Mouse (Mus musculus) heart, postnatal 0 days (tissue): ENCODE measurements around the gene Kctd11.
A peak's percentile ranks its signal among the peaks of the same experiment; 100 is the strongest.

Source experiments
- CTCF ChIP-seq: IDR thresholded peaks from 2 replicates; pipeline ENCODE4 v1.5.1; 2016; ENCODE audit warnings: antibody characterized with exemption, control low read depth, low read depth
- EP300 ChIP-seq: IDR thresholded peaks from 2 replicates; pipeline ENCODE4 v1.6.1; 2016; ENCODE audit warnings: antibody characterized with exemption, low read depth

DNA sequence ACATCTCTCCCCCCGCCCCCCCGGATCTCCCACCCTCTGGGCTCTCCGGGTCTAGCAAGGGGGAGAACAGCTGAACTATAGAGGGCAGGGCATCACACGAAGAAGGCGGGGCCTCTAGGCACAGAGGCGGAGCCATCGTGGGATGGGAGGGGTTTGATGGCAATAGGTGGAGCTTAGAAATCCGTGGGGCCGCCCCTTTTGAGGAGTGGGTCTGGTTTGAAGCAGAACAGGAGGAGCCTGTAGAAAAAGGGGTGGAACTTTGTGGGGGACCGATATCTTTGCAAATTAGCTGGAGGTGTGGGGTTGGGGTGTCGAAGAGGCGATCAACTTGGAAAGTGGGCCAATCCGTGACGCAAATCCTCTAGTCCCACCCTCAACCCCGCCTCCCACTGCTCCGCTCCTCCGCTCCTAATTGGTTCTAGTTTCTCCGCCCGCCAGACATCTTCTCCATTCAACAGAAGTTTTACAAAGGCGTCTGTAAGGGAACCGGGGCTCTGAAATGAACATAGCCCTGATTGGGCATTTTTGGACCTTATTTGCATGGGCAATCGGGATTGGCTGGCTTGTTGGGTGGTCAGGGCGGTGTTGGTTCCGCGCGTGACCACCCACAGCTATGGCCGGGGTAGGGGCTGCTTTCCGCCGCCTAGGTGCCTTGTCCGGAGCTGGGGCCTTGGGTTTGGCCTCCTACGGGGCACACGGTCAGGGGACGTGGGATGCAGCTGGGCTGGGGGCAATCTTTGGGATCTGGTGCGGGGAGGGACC lies 43.1 kb downstream of the Kctd11 start, which contains the start of gene Tmem256:
- TF ChIP-seq CTCF (0 out of 2 replicates have a peak, but pooled peaks have one; percentile 1), EP300 (peak; percentile 75)
